Mouse (Mus musculus) liver, embryonic 15.5 days (tissue): Measurements from ENCODE around the gene Tmem50b. TPM values are rescaled to one million over a fixed set of nuclear protein-coding genes. Genes with fewer than 3 reads are reported as not detected.

ENCODE experiments used
- ATAC-seq: fragments of 200-750 bp; cut with Nextera tagmentation; 2 replicates; pipeline ENCODE4 v1.8.0; 2017; ENCODE audit warnings: moderate number of reproducible peaks, mild to moderate bottlenecking, moderate library complexity; ENCODE audit not compliant: insufficient read depth
- H3K27ac ChIP-seq: fragments of 300-500 bp; sonication (generic); replicated peaks from 2 replicates; pipeline ENCODE4 v1.5.1; 2015; ENCODE audit warnings: mild to moderate bottlenecking, inconsistent platforms
- H3K27me3 ChIP-seq: fragments of 300-500 bp; sonication (generic); 2 replicates; pipeline ENCODE4 v1.6.1; 2015; ENCODE audit warnings: mild to moderate bottlenecking, inconsistent platforms
- H3K36me3 ChIP-seq: fragments of 300-500 bp; sonication (generic); replicated peaks from 2 replicates; pipeline ENCODE4 v1.6.1; 2015; ENCODE audit warnings: moderate library complexity, mild to moderate bottlenecking, inconsistent platforms
- H3K4me1 ChIP-seq: fragments of 300-500 bp; sonication (generic); replicated peaks from 2 replicates; pipeline ENCODE4 v1.6.1; 2015; ENCODE audit warnings: inconsistent platforms
- H3K4me2 ChIP-seq: fragments of 300-500 bp; sonication (generic); 2 replicates; pipeline ENCODE4 v1.6.1; 2015; ENCODE audit warnings: moderate library complexity, mild to moderate bottlenecking, inconsistent platforms
- H3K4me3 ChIP-seq: fragments of 300-500 bp; sonication (generic); replicated peaks from 2 replicates; pipeline ENCODE4 v1.5.1; 2015; ENCODE audit warnings: mild to moderate bottlenecking, inconsistent platforms
- H3K9ac ChIP-seq: fragments of 300-500 bp; sonication (generic); 2 replicates; pipeline ENCODE4 v1.6.1; 2015; ENCODE audit warnings: moderate library complexity, mild to moderate bottlenecking, inconsistent platforms
- H3K9me3 ChIP-seq: fragments of 300-500 bp; sonication (generic); replicated peaks from 2 replicates; pipeline ENCODE4 v1.6.1; 2016; ENCODE audit warnings: inconsistent platforms
- WGBS: fragments of 180-500 bp; shearing (Covaris S2); methylation state at CpG from one replicate; pipeline ENCODE4 v1.1.7; 2015; ENCODE audit warnings: mixed read lengths; ENCODE audit not compliant: insufficient replicate concordance; 5-methylcytosine and 5-hydroxymethylcytosine counted together
- polyA plus RNA-seq: library from polyadenylated mRNA; unstranded; fragments of >200 nt; fragmentation: Nextera tagmentation; extraction: Ambion mirVana; gene quantifications from 2 replicates; pipeline ENCODE4 v1.2.1, GENCODE M21; 2015

The Tmem50b gene
- polyA plus RNA-seq, 1 experiment from 2014 or later, result 6.8 TPM

DNA sequence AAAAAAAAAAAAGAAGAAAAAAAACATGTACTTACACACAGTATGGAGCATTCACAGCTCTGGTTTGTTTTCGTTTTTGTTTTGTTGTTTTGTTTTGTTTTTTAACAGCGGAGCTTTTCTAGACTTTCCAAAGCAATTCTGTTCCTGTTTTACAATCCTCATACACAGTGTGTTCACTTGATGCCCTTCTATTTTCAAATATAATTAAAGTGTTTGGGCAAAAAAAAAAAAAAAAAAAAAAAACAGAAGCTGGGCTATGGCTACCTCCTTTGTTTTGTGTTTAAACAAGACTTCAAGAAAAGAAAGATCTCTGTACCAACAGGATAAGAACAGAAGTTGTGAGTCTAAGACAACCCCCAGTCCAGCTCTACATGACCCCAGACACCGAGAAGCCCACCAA is 8.9 kb downstream of the Tmem50b start:
- Histone ChIP-seq H3K36me3 (peaks cover 5% of the 10 kb centered on the region; the same call in 1 of the 2 replicates), H3K27me3 (no peaks in the 10 kb centered on the region), H3K27ac (no peak overlapping the region), H3K4me3 (no peak overlapping the region), H3K9me3 (no peaks in the 10 kb centered on the region), H3K4me1 (peaks cover 17% of the 10 kb centered on the region), H3K4me2 (no peak overlapping the region), H3K9ac (no peak overlapping the region)
- 74% methylated on average over 3 of the region's 3 CpGs for WGBS
- no peak for ATAC-seq

DNA sequence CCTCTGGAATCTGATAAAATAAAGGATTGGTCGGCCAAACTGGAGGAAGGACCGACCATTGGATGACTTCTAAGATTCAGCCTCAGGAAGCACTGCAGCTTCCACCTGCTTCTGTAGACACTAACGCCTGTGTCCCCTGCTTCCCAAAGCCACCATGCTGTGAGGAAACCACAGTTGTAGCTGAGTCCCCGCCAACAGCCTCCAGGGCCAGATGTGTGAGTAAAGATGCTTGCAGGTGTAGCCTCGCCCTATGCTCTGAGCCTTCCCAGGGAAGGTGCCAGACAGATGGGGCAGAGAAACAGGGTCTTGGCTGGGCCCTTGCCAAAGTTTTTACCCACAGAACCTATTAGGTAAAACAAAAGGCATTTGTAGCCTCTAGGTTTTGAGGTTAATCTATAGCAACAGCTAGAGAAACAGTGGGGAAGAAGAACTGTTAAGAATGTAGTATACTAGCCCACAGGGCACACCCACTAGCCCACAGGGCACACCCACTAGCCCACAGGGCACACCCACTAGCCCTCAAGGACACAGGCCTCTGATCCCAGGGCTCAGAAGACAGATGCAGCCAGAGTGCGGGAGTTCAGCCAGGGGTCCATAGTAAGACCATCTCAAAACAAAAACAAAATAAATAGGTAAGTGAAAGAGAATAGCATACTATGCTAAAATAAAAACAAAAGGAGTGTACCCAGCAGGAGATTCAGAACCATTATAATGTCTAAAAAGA is 9.7 kb downstream of the Tmem50b start:
- Histone ChIP-seq H3K4me2 (no peak overlapping the region), H3K9me3 (no peaks in the 10 kb centered on the region), H3K9ac (no peak overlapping the region), H3K4me3 (no peak overlapping the region), H3K27me3 (no peaks in the 10 kb centered on the region), H3K4me1 (peaks cover 15% of the 10 kb centered on the region), H3K36me3 (peaks cover 5% of the 10 kb centered on the region; the same call in 1 of the 2 replicates), H3K27ac (no peak overlapping the region)
- WGBS, result 57% methylated on average over 6 of the region's 6 CpGs
- ATAC-seq, result no peak

DNA sequence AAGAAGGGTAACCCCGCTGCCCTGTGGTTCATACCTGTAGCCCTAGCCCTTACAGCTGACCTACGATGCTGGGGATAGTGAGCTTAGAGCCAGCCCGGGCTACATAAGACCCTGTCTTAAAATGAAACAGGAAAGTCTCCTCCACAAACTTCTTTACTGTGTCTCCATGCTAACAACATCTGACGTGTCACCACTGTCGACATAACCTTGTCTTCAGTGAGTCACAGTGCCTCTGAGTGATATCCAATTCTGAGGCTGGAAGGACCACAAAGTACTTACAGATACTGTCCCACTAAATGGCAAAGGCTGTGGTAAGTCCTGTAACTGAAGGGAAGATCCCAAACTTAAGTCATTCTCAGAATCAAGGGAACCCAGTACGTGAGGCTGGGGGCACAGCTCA is 11.4 kb downstream of the Tmem50b start:
- peaks cover 7% of the 10 kb centered on the region for H3K4me1 ChIP-seq
- 0 out of 2 replicates have a peak, but pooled peaks cover 6% of the 10 kb centered on the region for H3K36me3 ChIP-seq
- WGBS, result 72% methylated on average over 6 of the region's 6 CpGs
- H3K9ac ChIP-seq, result no peak overlapping the region
- H3K9me3 ChIP-seq, result no peaks in the 10 kb centered on the region
- H3K4me2 ChIP-seq, result no peak overlapping the region
- H3K27me3 ChIP-seq, result no peaks in the 10 kb centered on the region
- H3K4me3 ChIP-seq, result no peak overlapping the region
- H3K27ac ChIP-seq, result no peak overlapping the region
- ATAC-seq, result no peak

DNA sequence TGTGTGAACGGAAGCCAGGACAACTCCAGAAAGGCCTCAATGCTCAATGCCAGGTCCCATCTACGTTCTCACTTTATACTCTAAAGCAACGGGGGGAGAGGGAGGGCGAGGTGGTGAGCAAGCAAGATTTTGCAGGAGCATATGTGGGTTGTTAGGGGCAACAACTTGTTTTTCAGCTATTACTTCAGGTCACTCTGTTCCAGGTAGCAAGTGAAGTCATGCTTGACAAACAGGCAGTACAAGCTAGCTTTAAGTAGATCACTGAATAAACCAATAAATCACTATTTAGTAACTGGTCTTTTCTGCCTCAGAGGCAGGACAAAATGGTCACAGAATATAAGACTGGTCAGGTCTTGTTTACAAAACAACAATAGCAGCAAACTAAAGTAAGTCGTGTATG is 12.0 kb downstream of the Tmem50b start:
- no peak overlapping the region for H3K4me3 ChIP-seq
- H3K36me3 ChIP-seq, result 0 out of 2 replicates have a peak, but pooled peaks cover 10% of the 10 kb centered on the region
- H3K4me2 ChIP-seq, result no peak overlapping the region
- H3K4me1 ChIP-seq, result peaks cover 7% of the 10 kb centered on the region
- ATAC-seq, result no peak
- no peaks in the 10 kb centered on the region for H3K27me3 ChIP-seq
- WGBS, result 72% methylated on average over 5 of the region's 5 CpGs
- no peak overlapping the region for H3K9ac ChIP-seq
- H3K27ac ChIP-seq, result no peak overlapping the region
- H3K9me3 ChIP-seq, result no peaks in the 10 kb centered on the region

DNA sequence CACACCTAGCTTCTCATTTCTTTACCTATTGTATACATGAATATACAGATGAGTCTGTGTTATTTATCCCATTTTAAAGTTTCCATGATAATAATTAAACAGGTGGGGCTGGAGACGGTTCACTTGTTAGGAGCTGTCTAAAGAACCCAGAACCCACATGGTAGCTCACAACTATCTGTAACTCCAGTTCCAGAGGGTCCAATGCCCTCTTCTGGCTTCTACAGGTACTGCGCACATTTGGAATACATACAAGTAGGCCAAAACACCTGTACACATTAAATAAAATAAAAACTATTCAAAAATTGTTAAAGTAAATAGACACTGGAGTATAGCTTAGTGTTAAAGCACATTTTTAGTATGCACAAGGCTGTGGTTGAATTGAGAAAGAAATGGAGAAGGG is 15.3 kb downstream of the Tmem50b start:
- 0 out of 2 replicates have a peak, but pooled peaks cover 10% of the 10 kb centered on the region for H3K36me3 ChIP-seq
- no peak overlapping the region for H3K4me2 ChIP-seq
- H3K27ac ChIP-seq, result no peak overlapping the region
- no peaks in the 10 kb centered on the region for H3K9me3 ChIP-seq
- no peaks in the 10 kb centered on the region for H3K4me1 ChIP-seq
- no peaks in the 10 kb centered on the region for H3K27me3 ChIP-seq
- WGBS, result 47% methylated on average over 2 of the region's 2 CpGs
- no peak overlapping the region for H3K9ac ChIP-seq
- ATAC-seq, result no peak
- H3K4me3 ChIP-seq, result no peak overlapping the region

DNA sequence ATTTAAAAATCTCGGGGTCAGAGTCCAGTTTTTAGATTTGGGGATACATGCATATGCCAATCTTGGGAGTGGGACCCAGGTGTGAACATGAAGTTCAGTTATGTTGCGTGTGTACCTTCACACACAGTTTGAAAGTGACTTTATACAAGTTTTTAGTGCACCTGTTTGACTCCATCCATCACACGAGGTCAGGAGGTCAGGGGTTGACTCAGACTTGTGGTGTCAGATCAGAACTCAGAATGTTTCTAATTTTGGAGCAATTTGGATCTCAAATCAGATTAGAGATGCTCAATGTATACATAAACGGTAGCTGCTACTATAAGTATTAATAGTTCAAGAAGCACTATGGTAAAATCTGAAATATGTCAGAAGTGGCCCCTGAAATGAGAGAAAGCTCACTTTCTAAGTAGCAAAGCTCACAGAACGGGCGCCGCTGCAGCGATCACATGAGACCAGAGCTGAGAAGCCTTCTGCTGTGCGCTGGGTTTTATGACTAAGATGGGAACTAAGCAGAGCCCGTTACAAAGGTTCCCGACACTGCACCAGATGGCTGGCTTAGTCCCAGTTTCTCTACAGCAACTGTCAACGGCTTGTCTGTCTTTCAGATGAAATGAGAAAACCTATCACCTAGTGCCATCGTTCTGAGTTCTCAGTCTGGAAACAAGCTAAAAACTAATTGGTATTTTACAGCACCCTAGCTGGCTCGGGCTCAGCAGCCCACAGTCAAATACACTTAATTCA is 18.4 kb downstream of the Tmem50b start:
- no peak for ATAC-seq
- Histone ChIP-seq H3K27me3 (no peaks in the 10 kb centered on the region), H3K27ac (no peak overlapping the region), H3K4me1 (no peaks in the 10 kb centered on the region), H3K4me3 (no peak overlapping the region), H3K4me2 (no peak overlapping the region), H3K36me3 (0 out of 2 replicates have a peak, but pooled peaks cover 5% of the 10 kb centered on the region), H3K9me3 (no peaks in the 10 kb centered on the region), H3K9ac (no peak overlapping the region)
- 73% methylated on average over 14 of the region's 14 CpGs for WGBS

DNA sequence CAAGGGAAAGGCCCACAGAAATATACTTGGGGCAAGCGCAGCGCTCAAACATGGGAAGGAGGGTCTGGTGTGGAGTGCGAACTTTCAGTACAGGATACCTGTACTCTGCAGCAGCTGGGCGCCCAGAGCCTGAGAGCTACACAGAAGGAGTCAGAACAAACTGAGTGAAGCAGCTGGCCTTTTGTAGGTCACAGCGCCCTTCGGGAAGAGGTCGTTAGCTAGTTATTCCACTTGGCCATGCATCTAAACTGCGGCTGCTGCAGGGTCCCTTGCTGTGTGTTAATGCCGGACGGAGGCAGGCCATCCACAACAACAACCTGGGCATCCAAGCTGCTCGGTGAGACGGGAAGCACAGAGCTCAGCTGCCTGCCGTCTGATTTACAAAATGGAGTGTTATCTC is 22.4 kb downstream of the Tmem50b start:
- no peak overlapping the region for H3K4me3 ChIP-seq
- H3K9ac ChIP-seq, result no peak overlapping the region
- peaks cover 4% of the 10 kb centered on the region; the same call in 1 of the 2 replicates for H3K27me3 ChIP-seq
- H3K36me3 ChIP-seq, result no peaks in the 10 kb centered on the region
- no peak for ATAC-seq
- H3K4me2 ChIP-seq, result no peak overlapping the region
- WGBS, result 71% methylated on average over 13 of the region's 13 CpGs
- no peak overlapping the region for H3K27ac ChIP-seq
- no peaks in the 10 kb centered on the region; the same call in 1 of the 2 replicates for H3K4me1 ChIP-seq
- H3K9me3 ChIP-seq, result no peaks in the 10 kb centered on the region

DNA sequence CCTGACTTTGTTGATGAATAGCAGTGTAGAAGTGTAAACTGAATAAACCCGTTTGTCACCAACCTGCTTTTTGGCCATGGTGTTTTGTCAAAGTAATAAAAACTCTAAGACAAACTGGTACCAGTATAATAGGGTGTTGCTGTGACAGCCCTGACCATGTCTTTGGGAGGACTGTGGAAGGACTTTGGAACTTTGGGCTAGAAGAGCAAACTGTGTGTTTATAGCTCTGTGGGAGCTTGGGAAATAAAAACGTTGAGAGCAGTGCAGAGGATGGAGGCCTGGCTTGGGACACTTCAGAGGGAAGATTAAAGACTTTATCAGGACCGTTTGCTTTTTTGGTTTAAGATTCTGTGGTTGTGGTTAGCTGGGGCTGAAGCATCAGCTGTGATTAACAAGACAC is 26.5 kb downstream of the Tmem50b start:
- H3K27me3 ChIP-seq, result peaks cover 8% of the 10 kb centered on the region
- peak; percentile 44; the same call in 1 of the 2 replicates for ATAC-seq
- H3K36me3 ChIP-seq, result no peaks in the 10 kb centered on the region
- H3K9ac ChIP-seq, result no peak overlapping the region
- H3K9me3 ChIP-seq, result no peaks in the 10 kb centered on the region
- no peak overlapping the region for H3K27ac ChIP-seq
- H3K4me3 ChIP-seq, result no peak overlapping the region
- no peak overlapping the region for H3K4me2 ChIP-seq
- H3K4me1 ChIP-seq, result no peaks in the 10 kb centered on the region; the same call in 1 of the 2 replicates
- WGBS, result 26% methylated on average over 3 of the region's 3 CpGs

DNA sequence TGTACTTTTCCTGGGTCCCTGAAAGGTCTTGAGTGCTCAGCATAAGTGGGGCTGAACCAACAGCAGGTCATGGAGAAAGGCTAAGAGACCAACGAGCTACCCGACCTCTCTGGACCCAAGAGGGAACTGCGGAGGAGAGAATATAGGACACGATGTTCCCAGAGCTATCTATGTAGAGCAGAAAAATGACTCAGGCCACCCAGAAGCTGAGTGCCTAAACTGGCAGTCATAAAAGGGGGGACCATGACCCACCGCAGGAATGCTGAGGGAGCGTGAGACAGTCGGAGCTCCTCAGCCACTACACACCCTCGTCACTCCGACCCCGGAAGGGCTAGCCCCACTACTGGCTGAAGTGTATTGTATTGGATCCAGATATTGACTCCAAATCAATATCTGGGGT is 28.6 kb downstream of the Tmem50b start:
- Histone ChIP-seq H3K27ac (no peak overlapping the region), H3K36me3 (peaks cover 5% of the 10 kb centered on the region; the same call in 1 of the 2 replicates), H3K9ac (no peak overlapping the region), H3K27me3 (peaks cover 8% of the 10 kb centered on the region), H3K4me1 (peaks cover 18% of the 10 kb centered on the region), H3K4me2 (no peak overlapping the region), H3K4me3 (no peak overlapping the region), H3K9me3 (no peaks in the 10 kb centered on the region)
- WGBS, result 81% methylated on average over 10 of the region's 10 CpGs
- ATAC-seq, result no peak

DNA sequence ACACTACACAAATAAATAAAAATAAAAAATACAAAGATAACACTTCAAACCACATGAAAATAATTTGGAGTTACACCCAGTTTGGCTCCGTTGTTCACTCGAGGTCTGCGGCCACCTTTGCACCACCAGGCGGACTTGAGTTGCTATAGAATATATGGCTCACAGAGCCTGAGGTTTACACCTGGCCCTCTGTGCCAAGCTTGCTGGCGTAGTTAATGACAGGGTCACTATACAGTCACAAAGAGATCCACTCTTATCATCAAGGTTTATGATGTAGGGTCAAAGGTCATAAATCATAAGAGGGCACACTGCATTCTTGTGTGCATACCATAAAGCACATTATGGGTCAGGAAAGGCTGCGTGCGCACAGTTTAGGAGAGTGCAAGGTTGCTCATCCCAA is 31.6 kb downstream of the Tmem50b start:
- H3K9me3 ChIP-seq, result no peaks in the 10 kb centered on the region
- no peak overlapping the region for H3K27ac ChIP-seq
- 81% methylated on average over 7 of the region's 7 CpGs for WGBS
- peaks cover 33% of the 10 kb centered on the region for H3K36me3 ChIP-seq
- H3K4me2 ChIP-seq, result no peak overlapping the region
- ATAC-seq, result no peak
- H3K27me3 ChIP-seq, result peaks cover 4% of the 10 kb centered on the region; the same call in 1 of the 2 replicates
- peaks cover 32% of the 10 kb centered on the region for H3K4me1 ChIP-seq
- no peak overlapping the region for H3K9ac ChIP-seq
- no peak overlapping the region for H3K4me3 ChIP-seq

DNA sequence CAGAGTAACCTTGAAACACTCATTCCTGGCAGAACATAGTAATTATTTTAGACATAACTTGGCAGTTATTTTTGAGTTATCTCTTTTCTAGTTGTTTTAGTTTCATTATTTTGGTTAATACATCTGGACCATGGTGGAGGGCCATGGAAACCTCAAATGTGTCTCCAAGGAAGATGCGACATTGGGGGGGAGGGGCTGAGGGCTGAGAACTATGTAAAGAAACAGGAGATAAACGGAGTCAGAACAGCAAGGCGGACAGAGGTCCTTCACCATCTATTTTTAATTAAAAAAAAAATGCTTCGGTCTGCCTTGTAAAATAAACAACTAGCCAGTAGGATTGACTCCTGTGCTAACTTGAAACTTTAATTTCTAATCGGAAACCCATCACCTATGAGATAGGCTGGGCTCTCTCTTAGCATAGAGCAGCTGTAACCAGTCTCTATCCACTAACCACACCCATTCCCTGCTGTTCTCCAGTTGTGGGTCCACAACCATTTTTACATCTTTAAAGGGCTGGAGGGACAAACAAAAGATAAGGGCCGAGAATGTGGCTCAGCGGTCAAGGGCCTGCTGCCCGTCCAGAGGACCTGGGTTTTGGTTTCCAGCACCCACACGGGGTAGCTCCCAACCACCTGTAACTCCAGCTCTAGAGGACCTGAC is 32.2 kb downstream of the Tmem50b start:
- no peaks in the 10 kb centered on the region for H3K9me3 ChIP-seq
- 55% methylated on average over 9 of the region's 9 CpGs for WGBS
- no peak for ATAC-seq
- H3K27ac ChIP-seq, result peak overlapping the region; percentile 12; the same call in 1 of the 2 replicates
- H3K4me3 ChIP-seq, result no peak overlapping the region
- H3K4me2 ChIP-seq, result peak overlapping the region; percentile 0; the same call in 1 of the 2 replicates
- peaks cover 4% of the 10 kb centered on the region; the same call in 1 of the 2 replicates for H3K27me3 ChIP-seq
- no peak overlapping the region for H3K9ac ChIP-seq
- peaks cover 39% of the 10 kb centered on the region for H3K36me3 ChIP-seq
- H3K4me1 ChIP-seq, result peaks cover 32% of the 10 kb centered on the region
